Mouse (Mus musculus) cerebellum, adult 2 months (tissue): Measurements from ENCODE around the gene Ubl7.

Source experiments
- CTCF ChIP-seq: fragments of 200-500 bp; IDR thresholded peaks from 2 replicates; pipeline ENCODE4 v1.5.1; 2011; ENCODE audit warnings: low read depth, mild to moderate bottlenecking, control low read depth, low read length, moderate library complexity, borderline replicate concordance; ENCODE audit not compliant: insufficient read depth
- POLR2A ChIP-seq: fragments of 200-500 bp; IDR thresholded peaks from 2 replicates; pipeline ENCODE4 v1.6.1; 2011; ENCODE audit warnings: low read length, control low read depth, borderline replicate concordance; ENCODE audit not compliant: insufficient read depth

- no peak for TF ChIP-seq POLR2A
- no peak for TF ChIP-seq CTCF
Observed at GRCm38 (mm10) chr9:57888119-57888518, 22.7 kb upstream of the Ubl7 start.
